Mouse (Mus musculus) gastrocnemius, postnatal 10 days (tissue): Measurements from ENCODE around the gene Cd209c. TPM values are rescaled to one million over a fixed set of nuclear protein-coding genes. Genes with fewer than 3 reads are reported as not detected.

Experiments used
- DNase-seq: peaks from one replicate; pipeline ENCODE4 v3.0.0; 2021; ENCODE audit warnings: mixed read lengths
- long read RNA-seq, 2 experiments: library from polyadenylated mRNA; stranded (forward); transcript quantifications; one replicate each; pipeline ENCODE4 v2.0.0; 2021
- total RNA-seq, 2 experiments: library from RNA; stranded (reverse); gene quantifications; 2 replicates each; pipeline ENCODE4 v1.2.3; 2021

Cd209c gene
- under 1 TPM in 1 of 2 experiments, not detected in 1; 0.31 TPM for total RNA-seq
- long read RNA-seq, experiment 1, result 0 reads
- long read RNA-seq, experiment 2, result 0 reads

GRCm38 (mm10) chr8:3954646-3955045, at the start of gene Cd209c:
Gene Cd209c (minus strand): TSS chr8:3954746.
- no peak for DNase-seq

GRCm38 (mm10) chr8:3994219-3994618, 39.7 kb upstream of the Cd209c start:
- DNase-seq, result no peak

GRCm38 (mm10) chr8:3956037-3956436, 1.5 kb upstream of the Cd209c start:
- DNase-seq, result peak; percentile 17

- DNase-seq, result no peak
Measured at GRCm38 (mm10) chr8:3940023-3940422, 14.5 kb downstream of the Cd209c start.

GRCm38 (mm10) chr8:3926744-3927143, 27.8 kb downstream of the Cd209c start, which contains the start of gene Cd209b:
Gene Cd209b (minus strand): TSS chr8:3926844.
- DNase-seq, result no peak

Other genes starting within 250 kb of the Cd209c start
- gene Clec4g, start 234.1 kb downstream of the Cd209c start, total RNA-seq, result not detected
- not detected for gene Cd209a, start 205.8 kb downstream of the Cd209c start, total RNA-seq
- gene Cd209e, start 100.4 kb downstream of the Cd209c start, total RNA-seq, result not detected
- under 1 TPM in 1 of 2 experiments, not detected in 1; 0.38 TPM for gene Cd209d, start 76.2 kb downstream of the Cd209c start, total RNA-seq
- 1 to 10 TPM in 1 of 2 experiments, under 1 TPM in 1; 0.70 to 1.2 TPM for gene Cd209b, start 27.9 kb downstream of the Cd209c start, total RNA-seq
- 1 to 10 TPM; 1.7 to 3.4 TPM for gene Cd209f, start 151.1 kb upstream of the Cd209c start, total RNA-seq
- under 1 TPM; 0.31 to 0.45 TPM for gene Cd209g, start 179.4 kb upstream of the Cd209c start, total RNA-seq
- 10 to 100 TPM; 15.5 to 20.5 TPM for gene Evi5l, start 211.8 kb upstream of the Cd209c start, total RNA-seq